Mouse (Mus musculus) mesoderm, embryonic 11.5 days (tissue): ENCODE results near the gene Lsmem1.
A peak's percentile ranks its signal among the peaks of the same experiment; 100 is the strongest.

Experiments
- DNase-seq: peaks from one replicate; pipeline ENCODE4 v3.0.0-alpha.2; 2012; ENCODE audit warnings: low read depth, low spot score

Gene Lsmem1

GRCm38 (mm10) chr12:40199302-40199701 is at the start of gene Lsmem1:
Lsmem1 (minus strand) TSS chr12:40199490.
- DNase-seq = no peak

GRCm38 (mm10) chr12:40248454-40249180 is 49.3 kb upstream of the Lsmem1 start, which contains the start of gene Ifrd1:
Ifrd1 (minus strand) TSS chr12:40248504.
- no peak for DNase-seq

GRCm38 (mm10) chr12:40247976-40248375 is 48.7 kb upstream of the Lsmem1 start:
- no peak for DNase-seq

GRCm38 (mm10) chr12:40247384-40247783 is 48.1 kb upstream of the Lsmem1 start:
- DNase-seq = no peak

GRCm38 (mm10) chr12:40245434-40245970 is 46.2 kb upstream of the Lsmem1 start:
- no peak for DNase-seq

- no peak for DNase-seq
Observed at GRCm38 (mm10) chr12:40244926-40245325, 45.6 kb upstream of the Lsmem1 start.

GRCm38 (mm10) chr12:40243821-40244221 is 44.5 kb upstream of the Lsmem1 start:
- no peak for DNase-seq

- DNase-seq = no peak
Observed at GRCm38 (mm10) chr12:40243241-40243640, 44.0 kb upstream of the Lsmem1 start.

- no peak for DNase-seq
Observed at GRCm38 (mm10) chr12:40239161-40239560, 39.9 kb upstream of the Lsmem1 start.

- DNase-seq = no peak
Observed at GRCm38 (mm10) chr12:40232231-40232630, 32.9 kb upstream of the Lsmem1 start.

- DNase-seq = no peak
Observed at GRCm38 (mm10) chr12:40231632-40232031, 32.3 kb upstream of the Lsmem1 start.

GRCm38 (mm10) chr12:40224171-40224880 is 25.0 kb upstream of the Lsmem1 start:
- DNase-seq = no peak

GRCm38 (mm10) chr12:40223676-40224075 is 24.4 kb upstream of the Lsmem1 start:
- no peak for DNase-seq

- peak; percentile 99 for DNase-seq
Observed at GRCm38 (mm10) chr12:40223082-40223619, 23.9 kb upstream of the Lsmem1 start.

GRCm38 (mm10) chr12:40222251-40223081 is 23.2 kb upstream of the Lsmem1 start:
- peak; percentile 95 for DNase-seq

GRCm38 (mm10) chr12:40221611-40222010 is 22.3 kb upstream of the Lsmem1 start:
- DNase-seq = no peak

GRCm38 (mm10) chr12:40220896-40221295 is 21.6 kb upstream of the Lsmem1 start:
- no peak for DNase-seq

- no peak for DNase-seq
Observed at GRCm38 (mm10) chr12:40220001-40220570, 20.8 kb upstream of the Lsmem1 start.

- DNase-seq = no peak
Observed at GRCm38 (mm10) chr12:40218430-40218945, 19.2 kb upstream of the Lsmem1 start.

- DNase-seq = no peak
Observed at GRCm38 (mm10) chr12:40217776-40218175, 18.5 kb upstream of the Lsmem1 start.
